Mouse (Mus musculus): ENCODE measurements around the gene Ttc8.

Gene Ttc8

DNA sequence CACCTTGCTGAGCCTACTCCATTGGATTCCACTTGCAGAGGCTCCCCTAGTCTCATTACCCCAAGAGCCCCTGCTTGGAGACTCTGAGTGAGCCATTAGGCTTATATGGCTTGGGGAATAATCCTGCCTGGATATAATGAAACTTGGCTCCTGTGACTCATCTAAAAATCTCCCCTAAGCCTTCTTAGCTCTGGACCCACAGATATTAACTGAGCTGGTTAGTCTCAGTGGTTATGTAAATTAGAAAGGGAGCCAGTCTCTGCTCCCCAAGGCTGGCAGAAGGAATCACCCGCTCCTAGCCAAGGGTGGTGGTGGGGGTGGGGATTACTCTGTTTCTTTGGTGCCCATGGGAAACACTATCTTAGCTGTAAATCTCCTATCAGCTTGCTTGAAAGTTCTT lies 109.6 kb downstream of the Ttc8 start:
- DNase-seq (ENCODE audit: low spot score) = no peak

Data from ovary, postnatal 36 days (tissue).